Mouse (Mus musculus): ENCODE measurements at regions not wholly inside any gene's neighbourhood (a gene's known extent, or its start where the extent isn't known, plus 50 kb on each side); places are given as distances from the start of the nearest gene placed in this dataset.

- TF ChIP-seq CTCF (IDR thresholded peaks at IDR 0.05; ENCODE audit: borderline replicate concordance, insufficient read depth, low read length) (no peak), POLR2A (IDR thresholded peaks at IDR 0.05; ENCODE audit: low read depth, low read length) (no peak)
Measured at GRCm38 (mm10) chr16:12764166-12764565, 345.3 kb upstream of the Ercc4 start.
